Mouse (Mus musculus): ENCODE data around the gene Lrrc2. TPM values are rescaled to one million over a fixed set of nuclear protein-coding genes. Genes with fewer than 3 reads are reported as not detected.

Lrrc2 gene
- 10 to 100 TPM; 23.7 to 24.1 TPM for total RNA-seq (2021)
- long read RNA-seq, experiment 1, partial matches to known transcripts, result 2 of 12 reads
- long read RNA-seq, experiment 1, other reads (novel, unspliced or antisense), result 10 of 12 reads
- long read RNA-seq, experiment 2, partial matches to known transcripts, result 2 of 28 reads
- long read RNA-seq, experiment 2, other reads (novel, unspliced or antisense), result 26 of 28 reads

- intact Hi-C loops (cut with DNase I; ENCODE audit: low total_unique reads), result no loop called here
- DNase-seq, result no peak
These were observed at the start of gene Lrrc2 for GRCm38 (mm10) chr9:110951397-110951796. Gene Lrrc2, plus strand, starts transcription at chr9:110951545.

GRCm38 (mm10) chr9:110902271-110902670 lies 49.1 kb upstream of the Lrrc2 start:
- intact Hi-C loops (cut with DNase I; ENCODE audit: low total_unique reads), result no loop called here
- no peak for DNase-seq

GRCm38 (mm10) chr9:110907201-110907837 lies 44.0 kb upstream of the Lrrc2 start:
- intact Hi-C loops (cut with DNase I; ENCODE audit: low total_unique reads), result no loop called here
- DNase-seq, result no peak

- no peak for DNase-seq
- intact Hi-C loops (cut with DNase I; ENCODE audit: low total_unique reads), result no loop called here
These were observed 43.3 kb upstream of the Lrrc2 start for GRCm38 (mm10) chr9:110907838-110908630.

- intact Hi-C loops (cut with DNase I; ENCODE audit: low total_unique reads), result no loop called here
- no peak for DNase-seq
These were observed 42.7 kb upstream of the Lrrc2 start for GRCm38 (mm10) chr9:110908631-110909016.

GRCm38 (mm10) chr9:110909371-110909967 lies 41.9 kb upstream of the Lrrc2 start:
- intact Hi-C loops (cut with DNase I; ENCODE audit: low total_unique reads), result no loop called here
- DNase-seq, result no peak

- intact Hi-C loops (cut with DNase I; ENCODE audit: low total_unique reads), result no loop called here
- DNase-seq, result no peak
These were observed 36.6 kb upstream of the Lrrc2 start for GRCm38 (mm10) chr9:110914631-110915236.

GRCm38 (mm10) chr9:110915466-110915865 lies 35.9 kb upstream of the Lrrc2 start:
- DNase-seq, result no peak
- intact Hi-C loops (cut with DNase I; ENCODE audit: low total_unique reads), result no loop called here

- intact Hi-C loops (cut with DNase I; ENCODE audit: low total_unique reads), result no loop called here
These were observed 34.6 kb upstream of the Lrrc2 start, which contains the start of gene Fam240a for GRCm38 (mm10) chr9:110916786-110917185. Gene Fam240a, minus strand, starts transcription at chr9:110916861.

GRCm38 (mm10) chr9:110920665-110921419 lies 30.5 kb upstream of the Lrrc2 start:
- intact Hi-C loops (cut with DNase I; ENCODE audit: low total_unique reads), result no loop called here
- DNase-seq, result no peak

More at GRCm38 (mm10) chr9:110916786-110917185, 34.6 kb upstream of the Lrrc2 start, which contains the start of gene Fam240a:
- DNase-seq, result no peak

GRCm38 (mm10) chr9:110922759-110923158 lies 28.6 kb upstream of the Lrrc2 start:
- intact Hi-C loops (cut with DNase I; ENCODE audit: low total_unique reads), result no loop called here
- DNase-seq, result peak; percentile 78

- intact Hi-C loops (cut with DNase I; ENCODE audit: low total_unique reads), result no loop called here
These were observed 19.8 kb upstream of the Lrrc2 start for GRCm38 (mm10) chr9:110931573-110931972.

GRCm38 (mm10) chr9:110933850-110934437 lies 17.4 kb upstream of the Lrrc2 start:
- no peak for DNase-seq
- intact Hi-C loops (cut with DNase I; ENCODE audit: low total_unique reads), result no loop called here

More at GRCm38 (mm10) chr9:110931573-110931972, 19.8 kb upstream of the Lrrc2 start:
- no peak for DNase-seq

- intact Hi-C loops (cut with DNase I; ENCODE audit: low total_unique reads), result no loop called here
- no peak for DNase-seq
These were observed 15.4 kb upstream of the Lrrc2 start for GRCm38 (mm10) chr9:110935941-110936340.

GRCm38 (mm10) chr9:110937506-110938490 lies 13.5 kb upstream of the Lrrc2 start:
- intact Hi-C loops (cut with DNase I; ENCODE audit: low total_unique reads), result no loop called here
- no peak for DNase-seq

GRCm38 (mm10) chr9:110944265-110944664 lies 7.1 kb upstream of the Lrrc2 start:
- intact Hi-C loops (cut with DNase I; ENCODE audit: low total_unique reads), result no loop called here
- no peak for DNase-seq

GRCm38 (mm10) chr9:110945343-110945742 lies 6.0 kb upstream of the Lrrc2 start:
- no peak for DNase-seq
- intact Hi-C loops (cut with DNase I; ENCODE audit: low total_unique reads), result no loop called here

All from gastrocnemius, postnatal 14 days (tissue).